Mouse (Mus musculus): ENCODE measurements around the gene Calcb. TPM values are rescaled to one million over a fixed set of nuclear protein-coding genes. Genes with fewer than 3 reads are reported as not detected.

The Calcb gene
- polyA plus RNA-seq, 1 experiment from 2014 or later, result not detected

DNA sequence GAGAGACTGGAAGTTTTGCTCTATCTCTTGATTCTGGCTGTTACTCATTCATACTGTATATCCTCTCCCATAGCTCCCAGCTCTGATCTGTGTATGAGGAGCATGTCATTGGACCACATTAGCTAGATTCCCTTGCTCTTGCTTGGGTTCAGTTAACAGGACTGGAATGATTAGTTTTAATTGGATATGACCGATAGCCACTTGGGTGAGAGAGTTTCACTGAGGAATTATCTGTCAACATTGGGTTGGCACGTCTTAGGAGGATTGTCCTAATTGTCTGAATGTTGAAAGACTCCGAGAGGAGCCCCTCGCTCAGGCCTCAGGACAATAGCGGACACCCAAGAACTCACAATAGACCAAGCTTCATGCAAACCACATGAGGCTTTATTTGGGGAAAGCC is 17.8 kb downstream of the Calcb start:
- Histone ChIP-seq H3K27ac (no peak overlapping the region), H3K4me3 (no peak overlapping the region), H3K9me3 (replicated peaks) (no peaks in the 10 kb centered on the region), H3K27me3 (no peaks in the 10 kb centered on the region), H3K36me3 (no peaks in the 10 kb centered on the region), H3K9ac (no peak overlapping the region), H3K4me2 (replicated peaks) (no peak overlapping the region), H3K4me1 (no peaks in the 10 kb centered on the region)
- 58% methylated on average over 5 of the region's 5 CpGs for WGBS
- ATAC-seq (ENCODE audit: low FRiP score), result no peak

GRCm38 (mm10) chr7:114738166-114738565 is 19.7 kb downstream of the Calcb start:
- Histone ChIP-seq H3K27me3 (no peaks in the 10 kb centered on the region), H3K9ac (no peak overlapping the region), H3K27ac (no peak overlapping the region), H3K9me3 (replicated peaks) (no peaks in the 10 kb centered on the region), H3K4me1 (no peaks in the 10 kb centered on the region), H3K4me2 (replicated peaks) (no peak overlapping the region), H3K4me3 (no peak overlapping the region), H3K36me3 (no peaks in the 10 kb centered on the region)
- ATAC-seq (ENCODE audit: low FRiP score), result no peak

DNA sequence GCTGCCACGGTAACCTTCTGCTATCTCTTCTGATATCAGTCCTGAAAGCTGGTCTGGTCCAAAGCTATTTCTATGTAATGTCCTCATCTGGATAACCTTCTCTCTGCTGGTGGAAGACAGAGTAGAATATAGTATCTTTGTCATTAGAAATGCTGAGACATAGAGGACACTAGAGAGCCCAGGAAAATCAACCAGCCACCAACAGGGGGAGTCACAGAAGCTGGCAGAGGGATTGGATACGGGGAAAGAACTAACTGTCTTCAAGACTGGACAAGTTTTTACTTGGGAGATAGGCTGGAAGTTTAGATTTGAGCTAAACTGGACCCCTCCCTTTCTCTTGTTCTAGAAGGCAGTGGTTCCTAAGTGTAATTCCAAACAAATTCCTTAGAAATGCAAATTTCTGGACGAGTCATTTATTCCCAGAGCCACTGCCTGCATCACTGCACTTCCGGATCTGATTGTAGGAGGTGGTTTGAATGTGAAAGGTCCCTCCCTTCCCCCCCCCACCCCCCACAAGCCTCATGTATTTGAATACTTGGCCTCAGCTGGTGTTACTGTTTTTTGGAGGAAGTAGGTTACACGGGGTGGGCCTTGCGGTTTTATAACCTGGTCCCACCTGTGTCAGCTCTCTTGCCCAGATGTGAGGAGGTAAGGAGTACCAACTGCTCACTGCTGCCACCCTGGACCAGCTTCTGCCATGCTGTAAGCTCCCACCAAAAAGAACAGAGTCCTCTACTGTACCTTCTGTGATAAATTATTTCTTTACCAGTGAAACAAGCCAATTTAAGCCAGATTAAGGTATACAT is 22.1 kb downstream of the Calcb start:
- H3K4me1 ChIP-seq, result peaks cover 6% of the 10 kb centered on the region; the same call in 1 of the 2 replicates
- no peak overlapping the region for H3K9ac ChIP-seq
- WGBS, result 53% methylated on average over 6 of the region's 6 CpGs
- H3K4me3 ChIP-seq, result no peak overlapping the region
- H3K27ac ChIP-seq, result no peak overlapping the region
- H3K36me3 ChIP-seq, result no peaks in the 10 kb centered on the region
- H3K4me2 ChIP-seq (replicated peaks), result no peak overlapping the region
- H3K9me3 ChIP-seq (replicated peaks), result no peaks in the 10 kb centered on the region
- peaks cover 6% of the 10 kb centered on the region; the same call in 1 of the 2 replicates for H3K27me3 ChIP-seq
- no peak for ATAC-seq (ENCODE audit: low FRiP score)

DNA sequence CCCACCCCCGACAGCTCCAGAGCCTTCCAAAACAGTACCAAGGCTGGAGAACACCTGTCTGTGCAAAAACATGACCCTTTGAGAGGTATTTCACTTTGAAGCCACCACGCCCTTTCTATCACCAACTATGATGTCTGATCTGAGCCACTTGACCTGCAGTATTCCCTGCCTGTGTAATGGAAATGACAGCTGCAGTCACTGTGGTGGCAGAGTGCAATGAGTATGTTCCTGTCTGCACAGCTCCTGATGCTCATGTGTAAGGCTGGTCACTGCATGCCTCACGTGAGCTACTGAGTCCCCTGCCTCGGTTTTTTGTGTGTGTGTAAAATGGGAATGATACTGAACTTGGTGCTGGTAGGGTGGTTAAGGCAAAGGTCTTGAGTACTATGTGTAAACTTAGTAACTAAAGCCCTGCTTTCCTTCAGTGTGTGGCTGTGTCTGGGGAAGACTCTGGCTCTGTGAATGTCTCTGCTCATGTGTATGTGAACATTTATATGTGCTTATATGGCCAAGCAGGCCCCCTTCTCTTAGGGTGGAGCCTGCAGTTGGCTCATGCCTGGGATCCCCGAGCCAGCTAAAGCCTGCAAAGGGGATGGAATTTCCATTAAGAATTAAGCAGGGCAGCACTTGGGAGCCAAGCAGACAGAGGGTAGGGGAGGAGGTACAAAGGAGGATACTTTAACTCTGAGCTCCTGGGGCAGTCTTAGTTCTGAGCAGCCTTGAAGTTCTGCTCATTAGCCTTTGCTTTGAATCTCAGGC is 24.8 kb downstream of the Calcb start, which contains the start of gene Insc:
Insc (plus strand) TSS at position 673 of the 759 bp plus-strand sequence.
- peaks cover 6% of the 10 kb centered on the region for H3K27me3 ChIP-seq
- H3K4me3 ChIP-seq, result no peak within 1 kb of the TSS
- no peak within 1 kb of the TSS for H3K9ac ChIP-seq
- ATAC-seq (ENCODE audit: low FRiP score), result no peak
- H3K4me2 ChIP-seq (replicated peaks), result no peak within 1 kb of the TSS
- WGBS, result 83% methylated on average over 5 of the region's 5 CpGs
- H3K27ac ChIP-seq, result no peak within 1 kb of the TSS
- no peaks in the 10 kb centered on the region for H3K9me3 ChIP-seq (replicated peaks)
- H3K36me3 ChIP-seq, result no peaks in the 10 kb centered on the region
- peaks cover 11% of the 10 kb centered on the region; the same call in 1 of the 2 replicates for H3K4me1 ChIP-seq

- Histone ChIP-seq H3K9me3 (replicated peaks) (no peaks in the 10 kb centered on the region), H3K27me3 (peaks cover 6% of the 10 kb centered on the region), H3K4me2 (replicated peaks) (peak overlapping the region; percentile 87; the same call in 1 of the 2 replicates), H3K4me1 (peaks cover 11% of the 10 kb centered on the region; the same call in 1 of the 2 replicates), H3K9ac (no peak overlapping the region), H3K36me3 (no peaks in the 10 kb centered on the region), H3K4me3 (no peak overlapping the region), H3K27ac (no peak overlapping the region)
- WGBS, result 51% methylated on average over 3 of the region's 3 CpGs
- no peak for ATAC-seq (ENCODE audit: low FRiP score)
These were observed 26.3 kb downstream of the Calcb start for GRCm38 (mm10) chr7:114744639-114745245.

- Histone ChIP-seq H3K27ac (no peak overlapping the region), H3K36me3 (no peaks in the 10 kb centered on the region), H3K9ac (peak overlapping the region; percentile 67), H3K4me1 (peaks cover 11% of the 10 kb centered on the region; the same call in 1 of the 2 replicates), H3K27me3 (peaks cover 6% of the 10 kb centered on the region), H3K4me2 (replicated peaks) (peak overlapping the region; percentile 87), H3K4me3 (peak overlapping the region; percentile 42), H3K9me3 (replicated peaks) (no peaks in the 10 kb centered on the region)
- peak; percentile 60 for ATAC-seq (ENCODE audit: low FRiP score)
- WGBS, result 6% methylated on average over 34 of the region's 34 CpGs
These were observed 27.2 kb downstream of the Calcb start for GRCm38 (mm10) chr7:114745481-114746271.

GRCm38 (mm10) chr7:114747596-114747995 is 29.2 kb downstream of the Calcb start:
- WGBS, result 38% methylated on average over 3 of the region's 3 CpGs
- H3K4me1 ChIP-seq, result peaks cover 11% of the 10 kb centered on the region; the same call in 1 of the 2 replicates
- no peak overlapping the region for H3K27ac ChIP-seq
- no peak for ATAC-seq (ENCODE audit: low FRiP score)
- peaks cover 6% of the 10 kb centered on the region for H3K27me3 ChIP-seq
- no peak overlapping the region for H3K9ac ChIP-seq
- H3K4me2 ChIP-seq (replicated peaks), result no peak overlapping the region
- H3K9me3 ChIP-seq (replicated peaks), result no peaks in the 10 kb centered on the region
- H3K36me3 ChIP-seq, result no peaks in the 10 kb centered on the region
- no peak overlapping the region for H3K4me3 ChIP-seq

- no peak overlapping the region for H3K27ac ChIP-seq
- ATAC-seq (ENCODE audit: low FRiP score), result no peak
- peaks cover 6% of the 10 kb centered on the region for H3K27me3 ChIP-seq
- no peak overlapping the region for H3K9ac ChIP-seq
- H3K4me3 ChIP-seq, result no peak overlapping the region
- H3K9me3 ChIP-seq (replicated peaks), result no peaks in the 10 kb centered on the region
- H3K4me2 ChIP-seq (replicated peaks), result no peak overlapping the region
- 67% methylated on average over 4 of the region's 4 CpGs for WGBS
- no peaks in the 10 kb centered on the region for H3K36me3 ChIP-seq
- H3K4me1 ChIP-seq, result peaks cover 11% of the 10 kb centered on the region; the same call in 1 of the 2 replicates
These were observed 29.8 kb downstream of the Calcb start for GRCm38 (mm10) chr7:114748239-114748638.

- Histone ChIP-seq H3K27ac (no peak overlapping the region), H3K4me3 (no peak overlapping the region), H3K4me2 (replicated peaks) (no peak overlapping the region), H3K9ac (no peak overlapping the region), H3K9me3 (replicated peaks) (no peaks in the 10 kb centered on the region), H3K36me3 (no peaks in the 10 kb centered on the region), H3K4me1 (peaks cover 7% of the 10 kb centered on the region; the same call in 1 of the 2 replicates), H3K27me3 (no peaks in the 10 kb centered on the region)
- peak; percentile 85 for ATAC-seq (ENCODE audit: low FRiP score)
- WGBS, result 49% methylated on average over 2 of the region's 2 CpGs
These were observed 35.0 kb downstream of the Calcb start for GRCm38 (mm10) chr7:114753471-114753870.

DNA sequence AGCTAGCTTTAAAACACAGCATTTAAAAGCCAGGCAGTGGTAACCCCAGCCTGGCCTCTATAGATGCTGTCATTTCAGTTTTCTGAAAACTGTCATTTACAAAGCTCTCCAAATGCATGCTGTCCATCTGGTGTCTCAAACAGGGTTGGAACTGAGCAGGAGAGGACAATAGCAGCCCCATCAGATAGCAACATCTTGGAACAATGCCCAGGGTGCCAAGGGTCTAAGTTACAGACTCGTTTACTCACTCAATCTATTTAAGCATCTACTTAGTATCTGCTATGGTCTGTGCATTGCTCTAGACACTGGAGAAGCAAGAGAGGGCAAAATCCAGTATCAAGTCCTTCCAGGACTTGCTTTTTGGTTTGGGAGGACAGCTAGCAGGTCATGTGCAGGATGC is 35.8 kb downstream of the Calcb start:
- Histone ChIP-seq H3K36me3 (no peaks in the 10 kb centered on the region), H3K27me3 (no peaks in the 10 kb centered on the region), H3K9me3 (replicated peaks) (no peaks in the 10 kb centered on the region), H3K9ac (no peak overlapping the region), H3K4me3 (no peak overlapping the region), H3K4me2 (replicated peaks) (no peak overlapping the region; the same call in 1 of the 2 replicates), H3K4me1 (peaks cover 7% of the 10 kb centered on the region; the same call in 1 of the 2 replicates), H3K27ac (no peak overlapping the region)
- 0 out of 2 replicates have a peak, but pooled peaks have one; percentile 67 for ATAC-seq (ENCODE audit: low FRiP score)
- WGBS, result 56% methylated on average over 1 of the region's 1 CpGs

- no peak overlapping the region; the same call in 1 of the 2 replicates for H3K4me2 ChIP-seq (replicated peaks)
- H3K27ac ChIP-seq, result no peak overlapping the region
- no peaks in the 10 kb centered on the region for H3K9me3 ChIP-seq (replicated peaks)
- 75% methylated on average over 8 of the region's 8 CpGs for WGBS
- no peak overlapping the region for H3K9ac ChIP-seq
- H3K36me3 ChIP-seq, result no peaks in the 10 kb centered on the region
- H3K4me3 ChIP-seq, result no peak overlapping the region
- ATAC-seq (ENCODE audit: low FRiP score), result no peak
- H3K4me1 ChIP-seq, result peaks cover 7% of the 10 kb centered on the region; the same call in 1 of the 2 replicates
- H3K27me3 ChIP-seq, result no peaks in the 10 kb centered on the region
These were observed 36.2 kb downstream of the Calcb start for GRCm38 (mm10) chr7:114754626-114755025.

Measured in hindbrain, embryonic 12.5 days (tissue).